Mouse (Mus musculus) kidney, adult 2 months (tissue): ENCODE measurements at regions not wholly inside any gene's neighbourhood (a gene's known extent, or its start where the extent isn't known, plus 50 kb on each side); places are given as distances from the start of the nearest gene placed in this dataset.

Experiments
- CTCF ChIP-seq: fragments of 200-500 bp; conservative IDR thresholded peaks from 2 replicates; pipeline ENCODE4 v1.5.1; 2011; ENCODE audit warnings: low read depth, mild to moderate bottlenecking, control low read depth, low read length, moderate library complexity, mixed read lengths; ENCODE audit not compliant: insufficient read depth, insufficient read length
- POLR2A ChIP-seq: fragments of 200-500 bp; IDR thresholded peaks from one replicate; pipeline ENCODE4 v1.6.1; 2011; ENCODE audit warnings: low read depth, low read length, control low read depth

DNA sequence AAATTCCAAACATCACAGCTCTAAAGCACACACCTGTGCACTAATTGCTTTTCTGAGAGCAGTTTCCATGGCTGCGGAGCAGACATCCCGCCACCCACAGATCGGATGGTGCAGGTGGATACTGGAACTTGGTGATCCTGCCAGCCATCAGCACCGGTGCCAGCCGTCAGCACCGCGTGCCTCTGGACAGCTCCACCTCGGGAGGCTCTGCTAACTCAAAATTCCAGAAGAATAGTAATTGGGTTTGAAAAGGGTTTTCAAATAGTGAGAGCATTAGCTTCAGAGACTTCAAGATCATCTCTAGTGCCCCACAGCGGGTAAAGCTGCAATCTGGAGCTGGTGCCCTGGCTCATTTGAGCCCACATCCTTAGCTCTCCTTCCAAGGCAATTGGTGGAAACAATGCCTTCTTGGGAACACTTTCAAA, 458.8 kb downstream of the Tbc1d22a start:
- TF ChIP-seq CTCF (no peak), POLR2A (no peak)
